Mouse (Mus musculus) mammary gland, adult 2 months (tissue): Measurements from ENCODE around the gene Gm12888. TPM values are rescaled to one million over a fixed set of nuclear protein-coding genes. Genes with fewer than 3 reads are reported as not detected.

Experiments used
- polyA plus RNA-seq: library from polyadenylated mRNA; depleted of rRNA; stranded (reverse); fragments of >200 nt; gene quantifications from 2 replicates; pipeline ENCODE4 v1.2.3, GENCODE M21; 2012; ENCODE audit warnings: low replicate concordance; rRNA removed

Gm12888 gene
- polyA plus RNA-seq, result not detected in 2 replicates

GRCm38 (mm10) chr4:121324817-121325216, at the start of gene Gm12888:
Gene Gm12888, minus strand, starts transcription at chr4:121324917.

Other genes starting within 250 kb of the Gm12888 start
- 15.7 and 27.5 TPM in 2 replicates for gene Zmpste24, start 226.7 kb downstream of the Gm12888 start, polyA plus RNA-seq
- not detected in 2 replicates for gene Tmco2, start 215.7 kb downstream of the Gm12888 start, polyA plus RNA-seq
- gene Rlf, start 109.8 kb downstream of the Gm12888 start, polyA plus RNA-seq, result 2.1 and 4.0 TPM in 2 replicates
- not detected in 2 replicates for gene Gm12886, start 98.2 kb upstream of the Gm12888 start, polyA plus RNA-seq